Mouse (Mus musculus) kidney, adult 2 months (tissue): ENCODE results near the gene Clec4d. TPM values are rescaled to one million over a fixed set of nuclear protein-coding genes. Genes with fewer than 3 reads are reported as not detected.
"Not testable (repeated sequence)": the region's sequence is repeated elsewhere in the genome, so short reads cannot be mapped to it uniquely, and the experiment has no call there.

Experiments
- DNase-seq: peaks from one replicate; pipeline ENCODE4 v3.0.0; 2021
- H3K27ac ChIP-seq: fragments of 200-500 bp; 2 replicates; pipeline ENCODE4 v1.5.1; 2012; ENCODE audit warnings: low read depth, low read length, control low read depth, inconsistent platforms; ENCODE audit not compliant: insufficient read depth
- H3K27me3 ChIP-seq: fragments of 200-500 bp; replicated peaks from 2 replicates; pipeline ENCODE4 v1.6.1; 2012; ENCODE audit warnings: mild to moderate bottlenecking, moderate library complexity, low read length, inconsistent platforms; ENCODE audit not compliant: control insufficient read depth, insufficient read depth
- H3K36me3 ChIP-seq: fragments of 200-500 bp; 2 replicates; pipeline ENCODE4 v1.6.1; 2012; ENCODE audit warnings: mild to moderate bottlenecking, moderate library complexity, low read length, inconsistent platforms; ENCODE audit not compliant: control insufficient read depth, insufficient read depth
- H3K4me1 ChIP-seq: fragments of 200-500 bp; 2 replicates; pipeline ENCODE4 v1.6.1; 2011; ENCODE audit warnings: low read length; ENCODE audit not compliant: control insufficient read depth, insufficient read depth
- H3K4me3 ChIP-seq: fragments of 200-500 bp; 2 replicates; pipeline ENCODE4 v1.5.1; 2011; ENCODE audit warnings: mild to moderate bottlenecking, low read depth, low read length, control low read depth; ENCODE audit not compliant: insufficient read depth
- CTCF ChIP-seq: fragments of 200-500 bp; conservative IDR thresholded peaks from 2 replicates; pipeline ENCODE4 v1.5.1; 2011; ENCODE audit warnings: low read depth, mild to moderate bottlenecking, control low read depth, low read length, moderate library complexity, mixed read lengths; ENCODE audit not compliant: insufficient read depth, insufficient read length
- POLR2A ChIP-seq: fragments of 200-500 bp; IDR thresholded peaks from one replicate; pipeline ENCODE4 v1.6.1; 2011; ENCODE audit warnings: low read depth, low read length, control low read depth
- WGBS: fragments of 180-500 bp; shearing (Covaris S2); methylation state at CpG from one replicate; pipeline ENCODE4 v1.1.7; 2018; 5-methylcytosine and 5-hydroxymethylcytosine counted together
- polyA plus RNA-seq: library from polyadenylated mRNA; depleted of rRNA; stranded (reverse); fragments of >200 nt; gene quantifications from 2 replicates; pipeline ENCODE4 v1.2.3, GENCODE M21; 2012; rRNA removed

Gene Clec4d
- 0.05 TPM in 1 of 2 replicates, not detected in the other for polyA plus RNA-seq

GRCm38 (mm10) chr6:123261555-123262161 lies at the start of gene Clec4d:
TSS of gene Clec4d (plus strand) at chr6:123262111.
- TF ChIP-seq CTCF (no peak), POLR2A (no peak)
- H3K27me3 ChIP-seq, result no peaks in the 10 kb centered on the region
- no peaks in the 10 kb centered on the region for H3K36me3 ChIP-seq
- no peak for DNase-seq
- H3K4me3 ChIP-seq, result no peak within 1 kb of the TSS
- no peak within 1 kb of the TSS for H3K27ac ChIP-seq
- WGBS, result 43% methylated on average over 4 of the region's 4 CpGs
- H3K4me1 ChIP-seq, result no peaks in the 10 kb centered on the region

- H3K4me3 ChIP-seq, result no peak overlapping the region
- no peaks in the 10 kb centered on the region for H3K4me1 ChIP-seq
- no peak overlapping the region for H3K27ac ChIP-seq
- 50% methylated on average over 2 of the region's 2 CpGs for WGBS
- no peak for TF ChIP-seq POLR2A
- no peak for TF ChIP-seq CTCF
- H3K36me3 ChIP-seq, result no peaks in the 10 kb centered on the region
- H3K27me3 ChIP-seq, result no peaks in the 10 kb centered on the region
- DNase-seq, result no peak
Observed at GRCm38 (mm10) chr6:123227519-123228166, 34.3 kb upstream of the Clec4d start.

- no peak for TF ChIP-seq POLR2A
- Histone ChIP-seq H3K4me1 (no peaks in the 10 kb centered on the region), H3K36me3 (no peaks in the 10 kb centered on the region), H3K27me3 (no peaks in the 10 kb centered on the region), H3K27ac (no peak within 1 kb of the TSS), H3K4me3 (no peak within 1 kb of the TSS)
- 65% methylated on average over 3 of the region's 3 CpGs for WGBS
- no peak for DNase-seq
Observed at GRCm38 (mm10) chr6:123229644-123230043, 32.3 kb upstream of the Clec4d start, which contains the start of gene Clec4n. TSS of gene Clec4n (plus strand) at chr6:123229843.

- H3K36me3 ChIP-seq, result no peaks in the 10 kb centered on the region
- DNase-seq, result no peak
- H3K27me3 ChIP-seq, result no peaks in the 10 kb centered on the region
- H3K27ac ChIP-seq, result no peak overlapping the region
- 67% methylated on average over 2 of the region's 2 CpGs for WGBS
- no peak for TF ChIP-seq CTCF
- TF ChIP-seq POLR2A, result no peak
- no peak overlapping the region for H3K4me3 ChIP-seq
- no peaks in the 10 kb centered on the region for H3K4me1 ChIP-seq
Observed at GRCm38 (mm10) chr6:123231149-123231548, 30.8 kb upstream of the Clec4d start.

GRCm38 (mm10) chr6:123237582-123237981 lies 24.3 kb upstream of the Clec4d start:
- Histone ChIP-seq H3K4me3 (no peak overlapping the region), H3K4me1 (no peaks in the 10 kb centered on the region), H3K27ac (no peak overlapping the region), H3K36me3 (no peaks in the 10 kb centered on the region), H3K27me3 (no peaks in the 10 kb centered on the region)
- TF ChIP-seq CTCF (no peak), POLR2A (no peak)
- no peak for DNase-seq

- WGBS, result 83% methylated on average over 5 of the region's 5 CpGs
- H3K4me1 ChIP-seq, result no peaks in the 10 kb centered on the region
- H3K36me3 ChIP-seq, result no peaks in the 10 kb centered on the region
- H3K27ac ChIP-seq, result no peak overlapping the region
- DNase-seq, result no peak
- no peaks in the 10 kb centered on the region for H3K27me3 ChIP-seq
- no peak for TF ChIP-seq CTCF
- no peak for TF ChIP-seq POLR2A
- H3K4me3 ChIP-seq, result no peak overlapping the region
Observed at GRCm38 (mm10) chr6:123244201-123244600, 17.7 kb upstream of the Clec4d start.

- 83% methylated on average over 2 of the region's 2 CpGs for WGBS
- not testable (repeated sequence) for H3K27me3 ChIP-seq, DNase-seq, H3K36me3 ChIP-seq, H3K4me1 ChIP-seq, H3K4me3 ChIP-seq, H3K27ac ChIP-seq
Observed at GRCm38 (mm10) chr6:123248862-123249261, 13.0 kb upstream of the Clec4d start.
